Mouse (Mus musculus): ENCODE data around the gene Xpo6. TPM values are rescaled to one million over a fixed set of nuclear protein-coding genes. Genes with fewer than 3 reads are reported as not detected.

The Xpo6 gene
- polyA plus RNA-seq (2015; fragmentation: Nextera tagmentation; extraction: Ambion mirVana): 27.7 and 29.5 TPM in 2 replicates

- 1% methylated on average over 56 of the region's 57 CpGs for WGBS
- Histone ChIP-seq H3K4me1 (peaks cover 24% of the 10 kb centered on the region), H3K36me3 (no peaks in the 10 kb centered on the region), H3K4me3 (peak within 1 kb of the TSS; percentile 96), H3K27me3 (replicated peaks) (no peaks in the 10 kb centered on the region), H3K4me2 (peak within 1 kb of the TSS; percentile 93), H3K9ac (peak within 1 kb of the TSS; percentile 93), H3K27ac (replicated peaks) (peak within 1 kb of the TSS; percentile 86), H3K9me3 (no peaks in the 10 kb centered on the region)
- ATAC-seq (ENCODE audit: extremely low read depth, insufficient number of reproducible peaks, low FRiP score, low TSS enrichment): peak; percentile 95
Observed at GRCm38 (mm10) chr7:126200178-126200996, at the start of gene Xpo6. Xpo6 (minus strand) TSS chr7:126200501.

GRCm38 (mm10) chr7:126249986-126250385 is 49.7 kb upstream of the Xpo6 start:
- no peak overlapping the region for H3K9ac ChIP-seq

GRCm38 (mm10) chr7:126249146-126249545 is 48.8 kb upstream of the Xpo6 start:
- peak overlapping the region; percentile 69 for H3K4me2 ChIP-seq
- H3K36me3 ChIP-seq: no peaks in the 10 kb centered on the region
- H3K27me3 ChIP-seq (replicated peaks): peaks cover 13% of the 10 kb centered on the region; the same call in 1 of the 2 replicates
- peak overlapping the region; percentile 82 for H3K9ac ChIP-seq
- peaks cover 40% of the 10 kb centered on the region for H3K4me1 ChIP-seq
- ATAC-seq (ENCODE audit: extremely low read depth, insufficient number of reproducible peaks, low FRiP score, low TSS enrichment): no peak
- H3K4me3 ChIP-seq: peak overlapping the region; percentile 54
- WGBS: 69% methylated on average over 5 of the region's 5 CpGs
- 0 out of 2 replicates have a peak overlapping the region, but pooled peaks have one; percentile 69 for H3K27ac ChIP-seq (replicated peaks)
- no peaks in the 10 kb centered on the region for H3K9me3 ChIP-seq

More at GRCm38 (mm10) chr7:126249986-126250385, 49.7 kb upstream of the Xpo6 start:
- Histone ChIP-seq H3K9me3 (no peaks in the 10 kb centered on the region), H3K4me1 (peaks cover 40% of the 10 kb centered on the region), H3K27me3 (replicated peaks) (peaks cover 13% of the 10 kb centered on the region; the same call in 1 of the 2 replicates), H3K27ac (replicated peaks) (no peak overlapping the region), H3K4me3 (no peak overlapping the region), H3K4me2 (peak overlapping the region; percentile 69; the same call in 1 of the 2 replicates), H3K36me3 (no peaks in the 10 kb centered on the region)
- 72% methylated on average over 3 of the region's 3 CpGs for WGBS
- ATAC-seq (ENCODE audit: extremely low read depth, insufficient number of reproducible peaks, low FRiP score, low TSS enrichment): no peak

GRCm38 (mm10) chr7:126248641-126249141 is 48.4 kb upstream of the Xpo6 start:
- 0 out of 2 replicates have a peak, but pooled peaks have one; percentile 13 for ATAC-seq (ENCODE audit: extremely low read depth, insufficient number of reproducible peaks, low FRiP score, low TSS enrichment)
- no peaks in the 10 kb centered on the region for H3K36me3 ChIP-seq
- peak overlapping the region; percentile 82 for H3K9ac ChIP-seq
- peaks cover 40% of the 10 kb centered on the region for H3K4me1 ChIP-seq
- peaks cover 13% of the 10 kb centered on the region; the same call in 1 of the 2 replicates for H3K27me3 ChIP-seq (replicated peaks)
- 20% methylated on average over 17 of the region's 17 CpGs for WGBS
- peak overlapping the region; percentile 69 for H3K27ac ChIP-seq (replicated peaks)
- peak overlapping the region; percentile 54 for H3K4me3 ChIP-seq
- peak overlapping the region; percentile 69 for H3K4me2 ChIP-seq
- no peaks in the 10 kb centered on the region for H3K9me3 ChIP-seq

GRCm38 (mm10) chr7:126248088-126248487 is 47.8 kb upstream of the Xpo6 start:
- Histone ChIP-seq H3K9me3 (no peaks in the 10 kb centered on the region), H3K9ac (peak overlapping the region; percentile 82), H3K4me2 (peak overlapping the region; percentile 69), H3K4me3 (peak overlapping the region; percentile 54), H3K27ac (replicated peaks) (peak overlapping the region; percentile 69), H3K4me1 (peaks cover 40% of the 10 kb centered on the region), H3K27me3 (replicated peaks) (peaks cover 13% of the 10 kb centered on the region; the same call in 1 of the 2 replicates), H3K36me3 (no peaks in the 10 kb centered on the region)
- 1% methylated on average over 6 of the region's 6 CpGs for WGBS
- peak; percentile 37; the same call in 1 of the 2 replicates for ATAC-seq (ENCODE audit: extremely low read depth, insufficient number of reproducible peaks, low FRiP score, low TSS enrichment)

GRCm38 (mm10) chr7:126244168-126244750 is 44.0 kb upstream of the Xpo6 start:
- H3K9ac ChIP-seq: no peak overlapping the region
- H3K4me2 ChIP-seq: no peak overlapping the region
- no peaks in the 10 kb centered on the region for H3K9me3 ChIP-seq
- peaks cover 16% of the 10 kb centered on the region for H3K4me1 ChIP-seq
- no peak overlapping the region for H3K27ac ChIP-seq (replicated peaks)
- H3K27me3 ChIP-seq (replicated peaks): peaks cover 8% of the 10 kb centered on the region
- ATAC-seq (ENCODE audit: extremely low read depth, insufficient number of reproducible peaks, low FRiP score, low TSS enrichment): no peak
- no peak overlapping the region for H3K4me3 ChIP-seq
- 68% methylated on average over 6 of the region's 6 CpGs for WGBS
- H3K36me3 ChIP-seq: no peaks in the 10 kb centered on the region

- ATAC-seq (ENCODE audit: extremely low read depth, insufficient number of reproducible peaks, low FRiP score, low TSS enrichment): no peak
- WGBS: 72% methylated on average over 14 of the region's 14 CpGs
- Histone ChIP-seq H3K36me3 (no peaks in the 10 kb centered on the region), H3K9me3 (no peaks in the 10 kb centered on the region), H3K9ac (no peak overlapping the region), H3K4me3 (no peak overlapping the region), H3K4me2 (no peak overlapping the region), H3K27me3 (replicated peaks) (no peaks in the 10 kb centered on the region; the same call in 1 of the 2 replicates), H3K27ac (replicated peaks) (no peak overlapping the region), H3K4me1 (peaks cover 8% of the 10 kb centered on the region)
Observed at GRCm38 (mm10) chr7:126240814-126241360, 40.6 kb upstream of the Xpo6 start.

- H3K36me3 ChIP-seq: no peaks in the 10 kb centered on the region
- no peak overlapping the region for H3K4me3 ChIP-seq
- ATAC-seq (ENCODE audit: extremely low read depth, insufficient number of reproducible peaks, low FRiP score, low TSS enrichment): no peak
- no peaks in the 10 kb centered on the region; the same call in 1 of the 2 replicates for H3K27me3 ChIP-seq (replicated peaks)
- H3K9ac ChIP-seq: no peak overlapping the region
- H3K27ac ChIP-seq (replicated peaks): no peak overlapping the region
- no peaks in the 10 kb centered on the region for H3K9me3 ChIP-seq
- 50% methylated on average over 5 of the region's 5 CpGs for WGBS
- H3K4me1 ChIP-seq: peaks cover 8% of the 10 kb centered on the region
- no peak overlapping the region for H3K4me2 ChIP-seq
Observed at GRCm38 (mm10) chr7:126236794-126237192, 36.5 kb upstream of the Xpo6 start.

GRCm38 (mm10) chr7:126236083-126236793 is 35.9 kb upstream of the Xpo6 start:
- H3K4me3 ChIP-seq: no peak overlapping the region
- no peak overlapping the region for H3K9ac ChIP-seq
- no peaks in the 10 kb centered on the region for H3K36me3 ChIP-seq
- peaks cover 8% of the 10 kb centered on the region for H3K4me1 ChIP-seq
- whole genome bisulfite sequencing: 35% methylated on average over 11 of the region's 11 CpGs
- no peak overlapping the region for H3K27ac ChIP-seq (replicated peaks)
- H3K9me3 ChIP-seq: no peaks in the 10 kb centered on the region
- ATAC-seq (ENCODE audit: extremely low read depth, insufficient number of reproducible peaks, low FRiP score, low TSS enrichment): no peak
- H3K4me2 ChIP-seq: no peak overlapping the region
- no peaks in the 10 kb centered on the region; the same call in 1 of the 2 replicates for H3K27me3 ChIP-seq (replicated peaks)

- no peaks in the 10 kb centered on the region for H3K36me3 ChIP-seq
- no peaks in the 10 kb centered on the region for H3K27me3 ChIP-seq (replicated peaks)
- H3K4me1 ChIP-seq: peaks cover 8% of the 10 kb centered on the region
- no peak overlapping the region for H3K27ac ChIP-seq (replicated peaks)
- no peak overlapping the region for H3K4me2 ChIP-seq
- no peak overlapping the region for H3K9ac ChIP-seq
- no peak overlapping the region for H3K4me3 ChIP-seq
- WGBS: 85% methylated on average over 3 of the region's 3 CpGs
- ATAC-seq (ENCODE audit: extremely low read depth, insufficient number of reproducible peaks, low FRiP score, low TSS enrichment): no peak
- no peaks in the 10 kb centered on the region for H3K9me3 ChIP-seq
Observed at GRCm38 (mm10) chr7:126234611-126235010, 34.3 kb upstream of the Xpo6 start.
